Mouse (Mus musculus) limb, embryonic 11.5 days (tissue): ENCODE data around the gene Ndufa10. TPM values are rescaled to one million over a fixed set of nuclear protein-coding genes. Genes with fewer than 3 reads are reported as not detected.

Source experiments
- ATAC-seq: fragments of 200-750 bp; cut with Nextera tagmentation; 2 replicates; pipeline ENCODE4 v1.8.0; 2017; ENCODE audit warnings: low read depth; ENCODE audit not compliant: insufficient number of reproducible peaks, low FRiP score, low TSS enrichment
- DNase-seq: peaks from one replicate; pipeline ENCODE4 v3.0.0-alpha.2; 2015; ENCODE audit warnings: low spot score
- H3K27ac ChIP-seq: fragments of 300-500 bp; sonication (generic); replicated peaks from 2 replicates; pipeline ENCODE4 v1.5.1; 2014; ENCODE audit warnings: low read depth, mild to moderate bottlenecking, low read length
- H3K27me3 ChIP-seq: fragments of 300-500 bp; sonication (generic); 2 replicates; pipeline ENCODE4 v1.6.1; 2014; ENCODE audit warnings: mild to moderate bottlenecking, low read length, mixed read lengths; ENCODE audit not compliant: control insufficient read depth, insufficient read depth
- H3K36me3 ChIP-seq: fragments of 300-500 bp; sonication (generic); 2 replicates; pipeline ENCODE4 v1.6.1; 2014; ENCODE audit warnings: mild to moderate bottlenecking, low read length, moderate library complexity, mixed read lengths; ENCODE audit not compliant: control insufficient read depth, insufficient read depth
- H3K4me1 ChIP-seq: fragments of 300-500 bp; sonication (generic); 2 replicates; pipeline ENCODE4 v1.6.1; 2014; ENCODE audit warnings: low read length, mixed read lengths; ENCODE audit not compliant: control insufficient read depth, insufficient read depth
- H3K4me2 ChIP-seq: fragments of 300-500 bp; sonication (generic); 2 replicates; pipeline ENCODE4 v1.6.1; 2014; ENCODE audit warnings: low read depth, mild to moderate bottlenecking, moderate library complexity; ENCODE audit not compliant: severe bottlenecking
- H3K4me3 ChIP-seq: fragments of 300-500 bp; sonication (generic); 2 replicates; pipeline ENCODE4 v1.5.1; 2014; ENCODE audit warnings: low read depth, low read length
- H3K9ac ChIP-seq: fragments of 300-500 bp; sonication (generic); 2 replicates; pipeline ENCODE4 v1.6.1; 2014; ENCODE audit warnings: mild to moderate bottlenecking, low read length
- H3K9me3 ChIP-seq: fragments of 300-500 bp; sonication (generic); 2 replicates; pipeline ENCODE4 v1.6.1; 2016; ENCODE audit warnings: low read length; ENCODE audit not compliant: control insufficient read depth
- WGBS: fragments of 180-500 bp; shearing (Covaris S2); extraction: QIAGEN DNeasy Blood & Tissue Kit; methylation state at CpG from one replicate; pipeline ENCODE4 v1.1.7; 2014; 5-methylcytosine and 5-hydroxymethylcytosine counted together
- microRNA-seq: library from miRNA; unstranded; fragments of <30 nt; microRNA quantifications from one replicate; pipeline ENCODE4, GENCODE M21; 2016
- polyA plus RNA-seq: library from polyadenylated mRNA; unstranded; fragments of >200 nt; fragmentation: Nextera tagmentation; extraction: Ambion mirVana; gene quantifications from 2 replicates; pipeline ENCODE4 v1.2.1, GENCODE M21; 2014

Ndufa10 gene
- polyA plus RNA-seq, 1 experiment from 2014 or later = 317 TPM

- Histone ChIP-seq H3K4me3 (no peak overlapping the region), H3K9me3 (no peaks in the 10 kb centered on the region), H3K4me2 (no peak overlapping the region), H3K36me3 (no peaks in the 10 kb centered on the region), H3K27me3 (no peaks in the 10 kb centered on the region), H3K9ac (no peak overlapping the region), H3K4me1 (peaks cover 13% of the 10 kb centered on the region), H3K27ac (no peak overlapping the region)
- WGBS = 91% methylated on average over 2 of the region's 2 CpGs
- DNase-seq = no peak
- no peak for ATAC-seq
Measured at GRCm38 (mm10) chr1:92400556-92400955, 73.1 kb downstream of the Ndufa10 start.

DNA sequence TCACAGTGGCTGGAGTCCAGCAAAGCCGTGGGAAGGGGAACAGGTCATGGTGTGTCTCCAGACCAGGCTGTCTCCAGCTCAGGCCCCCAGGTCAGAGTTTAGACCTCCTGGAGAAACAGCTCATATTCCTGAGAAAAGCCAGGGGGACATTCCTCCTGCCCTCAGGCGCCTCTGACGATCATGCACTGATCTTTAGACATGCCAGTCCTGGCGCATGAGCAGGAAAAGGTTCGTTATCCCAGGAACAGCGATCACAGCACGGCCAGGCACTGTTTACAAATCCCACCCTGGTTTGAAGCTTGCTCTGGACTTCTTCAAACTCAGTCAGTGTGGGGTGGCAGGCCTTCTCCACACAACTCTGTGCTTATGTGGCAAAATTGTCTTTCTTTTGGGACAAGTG, 75.1 kb downstream of the Ndufa10 start:
- ATAC-seq (no peak), DNase-seq (peak; percentile 38)
- WGBS = 15% methylated on average over 7 of the region's 7 CpGs
- H3K4me3 ChIP-seq = no peak overlapping the region
- H3K27me3 ChIP-seq = no peaks in the 10 kb centered on the region
- H3K9ac ChIP-seq = no peak overlapping the region
- H3K4me1 ChIP-seq = peaks cover 13% of the 10 kb centered on the region
- H3K36me3 ChIP-seq = no peaks in the 10 kb centered on the region
- H3K9me3 ChIP-seq = no peaks in the 10 kb centered on the region
- no peak overlapping the region for H3K27ac ChIP-seq
- H3K4me2 ChIP-seq = no peak overlapping the region

GRCm38 (mm10) chr1:92397511-92398051, 76.1 kb downstream of the Ndufa10 start:
- Histone ChIP-seq H3K4me1 (peaks cover 13% of the 10 kb centered on the region), H3K27me3 (no peaks in the 10 kb centered on the region), H3K9ac (no peak overlapping the region), H3K4me2 (no peak overlapping the region), H3K4me3 (no peak overlapping the region), H3K9me3 (no peaks in the 10 kb centered on the region), H3K36me3 (no peaks in the 10 kb centered on the region), H3K27ac (no peak overlapping the region)
- ATAC-seq (no peak), DNase-seq (peak; percentile 68)
- 5% methylated on average over 12 of the region's 12 CpGs for WGBS

GRCm38 (mm10) chr1:92394279-92394678, 79.4 kb downstream of the Ndufa10 start:
- Histone ChIP-seq H3K4me1 (peaks cover 13% of the 10 kb centered on the region), H3K4me2 (no peak overlapping the region), H3K36me3 (no peaks in the 10 kb centered on the region), H3K4me3 (no peak overlapping the region), H3K9me3 (no peaks in the 10 kb centered on the region), H3K27me3 (no peaks in the 10 kb centered on the region), H3K9ac (no peak overlapping the region), H3K27ac (no peak overlapping the region)
- no peak for DNase-seq
- WGBS = 76% methylated on average over 3 of the region's 3 CpGs
- ATAC-seq = no peak

GRCm38 (mm10) chr1:92393166-92393565, 80.5 kb downstream of the Ndufa10 start:
- no peak overlapping the region for H3K4me3 ChIP-seq
- WGBS = 91% methylated on average over 6 of the region's 6 CpGs
- no peaks in the 10 kb centered on the region for H3K27me3 ChIP-seq
- H3K36me3 ChIP-seq = no peaks in the 10 kb centered on the region
- DNase-seq (no peak), ATAC-seq (no peak)
- no peak overlapping the region for H3K27ac ChIP-seq
- H3K9ac ChIP-seq = no peak overlapping the region
- H3K4me1 ChIP-seq = peaks cover 7% of the 10 kb centered on the region; the same call in 1 of the 2 replicates
- H3K4me2 ChIP-seq = no peak overlapping the region
- no peaks in the 10 kb centered on the region for H3K9me3 ChIP-seq

Small RNA genes lying within 50 kb of the gene (microRNA-seq; reads per million reads assigned to microRNA genes)
- gene Mir6900 = 4.6 reads per million, percentile 8 among the genes with 10 or more reads in this experiment

Other genes with a start within 250 kb of the Ndufa10 start
- gene Olfr1416, start 11.3 kb upstream of the Ndufa10 start, polyA plus RNA-seq = not detected in 2 replicates
- gene Olfr1415, start 22.2 kb upstream of the Ndufa10 start, polyA plus RNA-seq = not detected in 2 replicates
- gene Olfr1414, start 44.8 kb upstream of the Ndufa10 start, polyA plus RNA-seq = not detected in 2 replicates
- gene Olfr1413, start 97.5 kb upstream of the Ndufa10 start, polyA plus RNA-seq = not detected in 2 replicates
- gene Olfr1412, start 111.9 kb upstream of the Ndufa10 start, polyA plus RNA-seq = not detected in 2 replicates
- gene Olfr1411, start 120.6 kb upstream of the Ndufa10 start, polyA plus RNA-seq = not detected in 2 replicates
- gene Olfr1410, start 131.9 kb upstream of the Ndufa10 start, polyA plus RNA-seq = not detected in 2 replicates
- not detected in 2 replicates for gene Olfr12, start 143.9 kb upstream of the Ndufa10 start, polyA plus RNA-seq
- gene Cops9, start 168.1 kb upstream of the Ndufa10 start, polyA plus RNA-seq = 368 and 378 TPM in 2 replicates
- gene Otos, start 175.0 kb upstream of the Ndufa10 start, polyA plus RNA-seq = 0.10 TPM in 1 of 2 replicates, not detected in the other